Mouse (Mus musculus) MEL (cell line): ENCODE data around the gene Capn9. TPM values are rescaled to one million over a fixed set of nuclear protein-coding genes. Genes with fewer than 3 reads are reported as not detected.

Experiments
- DNase-seq: peaks from one replicate; pipeline ENCODE4 v3.0.0; 2011; ENCODE audit warnings: low read depth, low spot score
- H3K27ac ChIP-seq: 2 replicates; pipeline ENCODE4 v1.5.1; 2012; ENCODE audit warnings: low read depth, mild to moderate bottlenecking, control low read depth, low read length, moderate library complexity; ENCODE audit not compliant: control insufficient read depth
- H3K27me3 ChIP-seq, 2 experiments: fragments of 150-350 bp in 1 of 2; sonication (generic) in 1 of 2; 2 replicates each; pipeline ENCODE4 v1.6.1; 2012; ENCODE audit warnings: low read length in 2 of 2, mild to moderate bottlenecking in 2 of 2, improper control_type of control experiment in 1 of 2, moderate library complexity in 1 of 2; ENCODE audit not compliant: insufficient read depth in 2 of 2, control insufficient read depth in 1 of 2
- H3K36me3 ChIP-seq, 2 experiments: 2 replicates each; pipeline ENCODE4 v1.6.1; 2012 to 2014; ENCODE audit warnings: low read length in 2 of 2, improper control_type of control experiment in 1 of 2, inconsistent platforms in 1 of 2, mild to moderate bottlenecking in 1 of 2; ENCODE audit not compliant: insufficient read depth in 2 of 2, control insufficient read depth in 1 of 2
- H3K4me1 ChIP-seq, 2 experiments: fragments of 150-350 bp in 1 of 2; sonication (generic) in 1 of 2; 2 replicates each; pipeline ENCODE4 v1.6.1; 2012; ENCODE audit warnings: low read length in 2 of 2, improper control_type of control experiment in 1 of 2, mild to moderate bottlenecking in 1 of 2; ENCODE audit not compliant: insufficient read depth in 2 of 2, control insufficient read depth in 1 of 2
- H3K4me3 ChIP-seq, 2 experiments: fragments of 150-350 bp in 1 of 2; sonication (generic) in 1 of 2; 2 replicates each; pipeline ENCODE4 v1.5.1; 2012; ENCODE audit warnings: low read depth in 2 of 2, low read length in 2 of 2, mild to moderate bottlenecking in 2 of 2, moderate library complexity in 2 of 2, control low read depth in 1 of 2, improper control_type of control experiment in 1 of 2; ENCODE audit not compliant: control insufficient read depth in 1 of 2, insufficient read depth in 1 of 2
- H3K79me2 ChIP-seq: 2 replicates; pipeline ENCODE4 v1.6.1; 2012; ENCODE audit warnings: mild to moderate bottlenecking, low read length, moderate library complexity; ENCODE audit not compliant: control insufficient read depth, poor library complexity, insufficient read depth
- H3K9ac ChIP-seq: 2 replicates; pipeline ENCODE4 v1.6.1; 2012; ENCODE audit warnings: low read depth, mild to moderate bottlenecking, control low read depth, low read length, moderate library complexity; ENCODE audit not compliant: control insufficient read depth, poor library complexity, severe bottlenecking
- H3K9me3 ChIP-seq: fragments of 150-350 bp; sonication (generic); replicated peaks from 2 replicates; pipeline ENCODE4 v1.6.1; 2012; ENCODE audit warnings: mild to moderate bottlenecking, low read length, improper control_type of control experiment, moderate library complexity; ENCODE audit not compliant: insufficient read depth
- BHLHE40 ChIP-seq: IDR thresholded peaks from 2 replicates; pipeline ENCODE4 v1.6.1; 2012; ENCODE audit warnings: low read depth, mild to moderate bottlenecking, inconsistent platforms, low read length, improper control_type of control experiment, borderline replicate concordance
- CHD1 ChIP-seq: IDR thresholded peaks from 2 replicates; pipeline ENCODE4 v1.6.1; 2012; ENCODE audit warnings: low read depth, mild to moderate bottlenecking, inconsistent platforms, low read length, improper control_type of control experiment
- CHD2 ChIP-seq: IDR thresholded peaks from 2 replicates; pipeline ENCODE4 v1.6.1; 2011; ENCODE audit warnings: low read length, improper control_type of control experiment
- CTCF ChIP-seq, 3 experiments: IDR thresholded peaks in 2 of 3; conservative IDR thresholded peaks in 1 of 3; 2 replicates each; pipeline ENCODE4 v1.5.1; 2011 to 2012; ENCODE audit warnings: low read length in 3 of 3, low read depth in 2 of 3, mild to moderate bottlenecking in 2 of 3, improper control_type of control experiment in 1 of 3, inconsistent platforms in 1 of 3, mixed read lengths in 1 of 3, moderate library complexity in 1 of 3; ENCODE audit not compliant: control insufficient read depth in 1 of 3, insufficient read depth in 1 of 3, poor library complexity in 1 of 3, severe bottlenecking in 1 of 3
- E2F4 ChIP-seq: IDR thresholded peaks from 2 replicates; pipeline ENCODE4 v1.6.1; 2011; ENCODE audit warnings: low read depth, low read length, improper control_type of control experiment, borderline replicate concordance
- ELF1 ChIP-seq: IDR thresholded peaks from 2 replicates; pipeline ENCODE4 v1.6.1; 2014; ENCODE audit warnings: low read depth, mild to moderate bottlenecking, inconsistent platforms, low read length, improper control_type of control experiment, moderate library complexity
- EP300 ChIP-seq, 2 experiments: IDR thresholded peaks; 2 replicates each; pipeline ENCODE4 v1.6.1; 2011; ENCODE audit warnings: improper control_type of control experiment in 2 of 2, low read length in 2 of 2, low read depth in 1 of 2, mild to moderate bottlenecking in 1 of 2
- ETS1 ChIP-seq: IDR thresholded peaks from 2 replicates; pipeline ENCODE4 v1.6.1; 2012; ENCODE audit warnings: low read depth, mild to moderate bottlenecking, inconsistent platforms, low read length, improper control_type of control experiment, moderate library complexity
- GATA1 ChIP-seq: IDR thresholded peaks from 2 replicates; pipeline ENCODE4 v1.6.1; 2011; ENCODE audit warnings: low read depth, low read length, improper control_type of control experiment
- HCFC1 ChIP-seq: IDR thresholded peaks from 2 replicates; pipeline ENCODE4 v1.6.1; 2012; ENCODE audit warnings: low read depth, mild to moderate bottlenecking, inconsistent platforms, low read length, improper control_type of control experiment, moderate library complexity
- JUND ChIP-seq: IDR thresholded peaks from 2 replicates; pipeline ENCODE4 v1.6.1; 2011; ENCODE audit warnings: low read depth, mild to moderate bottlenecking, improper control_type of control experiment, low read length
- KAT2A ChIP-seq: conservative IDR thresholded peaks from 2 replicates; pipeline ENCODE4 v1.6.1; 2012; ENCODE audit warnings: low read depth, low read length, improper control_type of control experiment, inconsistent platforms
- MAFK ChIP-seq: IDR thresholded peaks from 2 replicates; pipeline ENCODE4 v1.6.1; 2011; ENCODE audit warnings: low read depth, mild to moderate bottlenecking, low read length, improper control_type of control experiment, borderline replicate concordance
- MAX ChIP-seq: IDR thresholded peaks from 2 replicates; pipeline ENCODE4 v1.6.1; 2011; ENCODE audit warnings: low read length, improper control_type of control experiment
- MXI1 ChIP-seq: IDR thresholded peaks from 2 replicates; pipeline ENCODE4 v1.6.1; 2011; ENCODE audit warnings: mild to moderate bottlenecking, low read depth, low read length, improper control_type of control experiment
- MYB ChIP-seq: IDR thresholded peaks from 2 replicates; pipeline ENCODE4 v1.6.1; 2011; ENCODE audit warnings: mild to moderate bottlenecking, low read depth, low read length, improper control_type of control experiment
- NELFE ChIP-seq: IDR thresholded peaks from 2 replicates; pipeline ENCODE4 v1.6.1; 2011; ENCODE audit warnings: low read depth, low read length, improper control_type of control experiment
- NRF1 ChIP-seq: IDR thresholded peaks from 2 replicates; pipeline ENCODE4 v1.6.1; 2014; ENCODE audit warnings: low read depth, mild to moderate bottlenecking, inconsistent platforms, low read length, improper control_type of control experiment, moderate library complexity; ENCODE audit not compliant: poor library complexity, insufficient read depth, severe bottlenecking
- POLR2A ChIP-seq, 2 experiments: IDR thresholded peaks; 2 replicates each; pipeline ENCODE4 v1.6.1; 2011 to 2012; ENCODE audit warnings: low read length in 2 of 2, mild to moderate bottlenecking in 2 of 2, control low read depth in 1 of 2, improper control_type of control experiment in 1 of 2, low read depth in 1 of 2, moderate library complexity in 1 of 2; ENCODE audit not compliant: control insufficient read depth in 1 of 2, insufficient read depth in 1 of 2, poor library complexity in 1 of 2
- POLR2AphosphoS2 ChIP-seq: IDR thresholded peaks from 2 replicates; pipeline ENCODE4 v1.6.1; 2011; ENCODE audit warnings: low read length, improper control_type of control experiment
- POLR2AphosphoS5 ChIP-seq: IDR thresholded peaks from 2 replicates; pipeline ENCODE4 v1.6.1; 2012; ENCODE audit warnings: low read depth, borderline replicate concordance, mild to moderate bottlenecking, inconsistent platforms, low read length, moderate library complexity, mixed read lengths
- RCOR1 ChIP-seq: IDR thresholded peaks from 2 replicates; pipeline ENCODE4 v1.6.1; 2012; ENCODE audit warnings: low read depth, mild to moderate bottlenecking, inconsistent platforms, low read length, improper control_type of control experiment
- SIN3A ChIP-seq: IDR thresholded peaks from 2 replicates; pipeline ENCODE4 v1.6.1; 2012; ENCODE audit warnings: low read length, improper control_type of control experiment, inconsistent platforms
- SMC3 ChIP-seq: IDR thresholded peaks from 2 replicates; pipeline ENCODE4 v1.6.1; 2011; ENCODE audit warnings: low read depth, low read length, improper control_type of control experiment
- TAL1 ChIP-seq: IDR thresholded peaks from 2 replicates; pipeline ENCODE4 v1.6.1; 2012; ENCODE audit warnings: mild to moderate bottlenecking, inconsistent platforms, low read length, moderate library complexity, mixed read lengths
- UBTF ChIP-seq: IDR thresholded peaks from 2 replicates; pipeline ENCODE4 v1.6.1; 2012; ENCODE audit warnings: low read depth, mild to moderate bottlenecking, inconsistent platforms, low read length, improper control_type of control experiment, moderate library complexity, borderline replicate concordance; ENCODE audit not compliant: insufficient read depth
- USF1 ChIP-seq: IDR thresholded peaks from 2 replicates; pipeline ENCODE4 v1.6.1; 2014; ENCODE audit warnings: low read depth, mild to moderate bottlenecking, inconsistent platforms, low read length, improper control_type of control experiment, moderate library complexity
- ZC3H11A ChIP-seq: IDR thresholded peaks from 2 replicates; pipeline ENCODE4 v1.6.1; 2012; ENCODE audit warnings: low read depth, mild to moderate bottlenecking, inconsistent platforms, low read length, improper control_type of control experiment
- ZKSCAN1 ChIP-seq: IDR thresholded peaks from 2 replicates; pipeline ENCODE4 v1.6.1; 2012; ENCODE audit warnings: low read depth, mild to moderate bottlenecking, inconsistent platforms, low read length, improper control_type of control experiment, moderate library complexity
- ZMIZ1 ChIP-seq: IDR thresholded peaks from 2 replicates; pipeline ENCODE4 v1.6.1; 2012; ENCODE audit warnings: low read depth, mild to moderate bottlenecking, inconsistent platforms, low read length, improper control_type of control experiment, moderate library complexity
- ZNF384 ChIP-seq: IDR thresholded peaks from 2 replicates; pipeline ENCODE4 v1.6.1; 2012; ENCODE audit warnings: low read depth, mild to moderate bottlenecking, inconsistent platforms, low read length, improper control_type of control experiment
- polyA plus RNA-seq, 2 experiments: library from polyadenylated mRNA; stranded (reverse) in 1 of 2; unstranded in 1 of 2; fragments of >175 nt in 1 of 2; fragments of >200 nt in 1 of 2; gene quantifications; 2 replicates each; pipeline versions ENCODE4 v1.2.1 to v1.2.4; 2012; ENCODE audit warnings: low replicate concordance in 2 of 2, low read depth in 1 of 2; ENCODE audit not compliant: insufficient read length in 2 of 2, insufficient read depth in 1 of 2, missing spikeins in 1 of 2
- total RNA-seq: library from RNA; depleted of rRNA; stranded (reverse); fragments of 300-350 nt; gene quantifications from 2 replicates; pipeline ENCODE4 v1.2.3, GENCODE M21; 2012

The Capn9 gene
- total and polyA plus RNA-seq, 3 experiments = not detected

DNA sequence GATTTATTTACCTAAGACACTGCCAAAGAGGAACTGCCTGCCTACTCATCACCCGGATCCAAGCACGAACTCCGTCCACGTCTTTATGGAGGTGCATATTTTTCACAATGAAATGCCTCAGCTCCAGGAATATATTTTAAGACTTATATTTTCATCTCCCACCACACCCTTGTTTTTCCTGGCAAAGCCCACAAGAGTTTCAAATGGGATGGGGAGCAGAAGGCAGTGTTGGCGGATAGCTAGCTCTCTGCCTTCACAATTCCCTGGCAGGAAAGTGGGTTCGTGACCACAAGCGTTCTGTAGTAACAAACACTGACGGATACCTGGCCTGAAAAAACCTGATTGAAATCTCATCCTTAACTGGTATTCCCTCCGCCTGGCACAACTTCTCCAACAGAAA lies 85.9 kb downstream of the Capn9 start:
- Histone ChIP-seq H3K4me3 (peak overlapping the region; percentile 87 to 95), H3K79me2 (peaks cover 3% of the 10 kb centered on the region), H3K36me3 (peaks cover 0 to 22% of the 10 kb centered on the region in 2 experiments; a peak in 2 of 4 replicates), H3K9ac (peak overlapping the region; percentile 96), H3K4me1 (peaks cover 4 to 23% of the 10 kb centered on the region in 2 experiments), H3K27me3 (no peaks in the 10 kb centered on the region), H3K27ac (no peak overlapping the region), H3K9me3 (no peaks in the 10 kb centered on the region)
- TF ChIP-seq JUND (no peak), MXI1 (0 out of 2 replicates have a peak, but pooled peaks have one; percentile 32), BHLHE40 (no peak)
- DNase-seq = peak; percentile 30

DNA sequence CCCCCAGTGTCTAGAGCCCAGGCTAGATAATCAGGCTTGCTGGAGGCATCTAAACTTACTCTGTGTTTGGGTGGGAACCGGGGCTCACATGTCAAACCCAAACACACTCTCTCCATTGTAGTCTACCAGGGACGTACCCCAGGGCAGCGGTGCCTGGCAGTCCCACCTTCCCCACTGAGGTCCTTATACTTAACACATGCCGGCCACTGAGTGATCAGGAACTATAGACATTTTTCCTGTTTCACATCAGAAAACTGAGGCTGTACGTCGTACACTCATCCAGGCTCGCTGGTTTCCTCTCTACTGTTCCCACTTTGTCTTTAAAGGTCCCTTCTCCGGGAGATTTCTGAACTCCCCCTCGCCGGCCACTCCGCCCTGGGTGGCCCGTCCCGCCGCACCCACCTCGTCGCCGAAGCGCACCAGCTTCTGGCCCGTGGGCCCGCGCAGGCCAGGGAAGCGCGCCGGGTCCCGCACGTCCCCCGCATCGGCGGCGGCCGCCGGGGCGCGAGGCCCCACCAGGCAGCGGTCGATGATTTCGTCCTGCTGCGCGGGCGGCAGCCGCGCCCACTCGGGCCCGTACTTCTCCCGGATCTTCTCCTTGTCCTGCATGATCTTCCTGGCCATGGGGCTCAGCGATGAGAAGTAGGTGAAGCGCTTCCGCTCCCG lies 86.7 kb downstream of the Capn9 start:
- Histone ChIP-seq H3K27ac (peak overlapping the region; percentile 45), H3K79me2 (peaks cover 3% of the 10 kb centered on the region), H3K9me3 (no peaks in the 10 kb centered on the region), H3K27me3 (no peaks in the 10 kb centered on the region), H3K4me3 (peak overlapping the region; percentile 87 to 95), H3K36me3 (peaks cover 0 to 16% of the 10 kb centered on the region in 2 experiments; a peak in 2 of 4 replicates), H3K4me1 (peaks cover 2 to 19% of the 10 kb centered on the region in 2 experiments), H3K9ac (peak overlapping the region; percentile 96)
- DNase-seq = peak; percentile 62
- TF ChIP-seq TAL1 (no peak), POLR2A (IDR thresholded peaks at IDR 0.05; ENCODE audit: control insufficient read depth in 1 of 2, insufficient read depth in 1 of 2, low read depth in 1 of 2, low read length in 2 of 2, poor library complexity in 1 of 2) (no peak; a peak in 1 of 4 replicates), SMC3 (no peak), MXI1 (no peak; the same call in 1 of the 2 replicates), USF1 (no peak), BHLHE40 (no peak), E2F4 (no peak), POLR2AphosphoS2 (no peak), CTCF (IDR thresholded peaks at IDR 0.05 in 2 of 3, conservative IDR thresholded peaks at IDR 0.05 in 1 of 3; ENCODE audit: control insufficient read depth in 1 of 3, insufficient read depth in 1 of 3, low read depth in 2 of 3, low read length in 3 of 3, poor library complexity in 1 of 3, severe bottlenecking in 1 of 3) (no peak), JUND (no peak), CHD2 (no peak), MAX (peak; percentile 62; the same call in 1 of the 2 replicates), POLR2AphosphoS5 (no peak), EP300 (IDR thresholded peaks at IDR 0.05; ENCODE audit: low read depth in 1 of 2, low read length in 2 of 2) (peak in 1 of 2 experiments; percentile 16; a peak in 1 of 4 replicates), ZKSCAN1 (no peak), ZNF384 (no peak), SIN3A (peak; percentile 64), NELFE (no peak), RCOR1 (no peak), GATA1 (no peak), ZMIZ1 (peak; percentile 64), UBTF (no peak), ZC3H11A (no peak), CHD1 (no peak), ELF1 (no peak), HCFC1 (0 out of 2 replicates have a peak, but pooled peaks have one; percentile 44), MYB (no peak), ETS1 (no peak), NRF1 (no peak), KAT2A (no peak), MAFK (no peak)
